Mouse (Mus musculus): ENCODE data around the gene Crybb3.

- TF ChIP-seq POLR2A (IDR thresholded peaks at IDR 0.05; ENCODE audit: insufficient read depth, low read depth, low read length) (no peak), CTCF (IDR thresholded peaks at IDR 0.05; ENCODE audit: insufficient read depth, low read depth, low read length) (no peak)
These were observed 54.7 kb downstream of the Crybb3 start for GRCm38 (mm10) chr5:113026706-113027105.

All from olfactory bulb, adult 2 months (tissue).